22 mouse cellular contexts compared by ENCODE assay signal in the genomic region with DNA sequence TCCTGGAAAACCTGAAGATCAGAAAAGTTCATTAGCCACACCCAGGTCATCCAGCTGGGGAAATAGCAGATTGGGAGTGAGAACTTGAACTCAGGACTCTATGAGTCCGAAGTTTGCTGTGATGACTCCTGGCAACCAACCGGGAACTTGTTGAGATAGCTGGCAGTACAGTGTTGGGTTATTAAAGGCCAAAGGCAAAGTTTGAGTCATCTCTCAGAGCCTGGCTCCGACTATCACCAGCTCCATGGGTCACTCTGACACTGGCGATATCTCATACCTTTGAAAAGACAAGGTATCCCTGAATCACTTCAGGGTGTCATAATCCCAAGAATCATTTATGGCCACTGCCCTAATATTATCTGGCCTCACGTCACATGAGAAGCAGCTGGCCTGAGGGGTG.
"Had no signal": no experiment of that assay in that cellular context is flagged by ENCODE, and none has a peak within 500 bp of the region (broad histone marks: within the 10 kb centered on the region; RNA-seq: fewer than 3 reads in every experiment).

No protein-coding gene starts in this region.

- H3K9me3 ChIP-seq: heart, embryonic 10.5 days; heart, embryonic 12.5 days; hindbrain, embryonic 13.5 days; hindbrain, embryonic 15.5 days; limb, embryonic 13.5 days; limb, embryonic 15.5 days; liver, embryonic 12.5 days had no signal

- DNase-seq: gastrocnemius, postnatal 10 days; gastrocnemius, postnatal 36 days; heart, adult 18-20 months; heart, postnatal 10 days; kidney, adult 18-20 months; kidney, adult 8-10 months; kidney, postnatal 10 days; kidney, postnatal 25 days; kidney, postnatal 4 days; left cerebral cortex, postnatal 4 days had no signal

- H3K4me3 ChIP-seq: heart, embryonic 10.5 days; heart, embryonic 12.5 days; hindbrain, embryonic 13.5 days; hindbrain, embryonic 15.5 days; layer of hippocampus, adult 2 months; left cerebral cortex, adult 2 months; limb, embryonic 13.5 days; limb, embryonic 15.5 days; liver, embryonic 12.5 days had no signal

- ATAC-seq: forebrain, embryonic 16.5 days; hindbrain, postnatal 0 days; liver, embryonic 12.5 days had no signal

- H3K36me3 ChIP-seq: heart, embryonic 10.5 days; heart, embryonic 12.5 days; hindbrain, embryonic 13.5 days; hindbrain, embryonic 15.5 days; limb, embryonic 13.5 days; limb, embryonic 15.5 days; liver, embryonic 12.5 days had no signal

- H3K27me3 ChIP-seq: heart, embryonic 12.5 days; hindbrain, embryonic 15.5 days; limb, embryonic 13.5 days; limb, embryonic 15.5 days had no signal

- H3K27ac ChIP-seq: heart, embryonic 10.5 days; hindbrain, embryonic 13.5 days; hindbrain, embryonic 15.5 days; hindbrain, postnatal 0 days; layer of hippocampus, adult 2 months; left cerebral cortex, adult 2 months; limb, embryonic 13.5 days; limb, embryonic 15.5 days; liver, embryonic 12.5 days; liver, embryonic 14.5 days had no signal

- H3K4me2 ChIP-seq: heart, embryonic 12.5 days; hindbrain, embryonic 13.5 days; hindbrain, embryonic 15.5 days; limb, embryonic 13.5 days; limb, embryonic 15.5 days; liver, embryonic 12.5 days had no signal

- H3K9ac ChIP-seq: heart, embryonic 12.5 days; hindbrain, embryonic 13.5 days; hindbrain, embryonic 15.5 days; limb, embryonic 13.5 days; limb, embryonic 15.5 days; liver, embryonic 12.5 days; liver, embryonic 14.5 days had no signal
